Mouse (Mus musculus): ENCODE measurements around the gene Coa5. TPM values are rescaled to one million over a fixed set of nuclear protein-coding genes. Genes with fewer than 3 reads are reported as not detected.

Coa5 gene
- total RNA-seq, 4 experiments from 2014 or later, result 90.0 to 125 (median 111) TPM

GRCm38 (mm10) chr1:37430297-37430840, 466 bp upstream of the Coa5 start:
- DNase-seq, result no peak

DNA sequence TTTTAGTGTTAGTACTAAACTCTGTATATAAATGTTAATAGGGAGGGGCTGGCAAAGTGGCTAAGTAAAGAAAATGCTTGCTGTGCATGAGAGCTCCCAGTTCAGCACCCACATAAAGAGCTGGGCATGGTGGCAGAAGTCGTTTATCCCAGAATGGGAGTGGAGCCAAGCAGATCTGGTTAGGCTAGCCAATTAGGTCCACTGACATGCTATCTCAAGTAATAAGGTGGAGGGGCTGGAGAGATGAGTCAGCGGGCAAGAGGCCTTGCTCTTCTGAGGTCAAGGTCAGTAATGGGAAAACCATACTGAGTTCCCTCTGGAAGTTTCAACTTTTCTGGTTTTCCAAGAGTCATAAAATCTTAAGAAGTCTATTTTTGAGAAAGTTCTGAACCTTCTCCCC, 992 bp downstream of the Coa5 start:
- DNase-seq, result peak; percentile 37

GRCm38 (mm10) chr1:37427144-37427875, 2.6 kb downstream of the Coa5 start:
- no peak for DNase-seq

DNA sequence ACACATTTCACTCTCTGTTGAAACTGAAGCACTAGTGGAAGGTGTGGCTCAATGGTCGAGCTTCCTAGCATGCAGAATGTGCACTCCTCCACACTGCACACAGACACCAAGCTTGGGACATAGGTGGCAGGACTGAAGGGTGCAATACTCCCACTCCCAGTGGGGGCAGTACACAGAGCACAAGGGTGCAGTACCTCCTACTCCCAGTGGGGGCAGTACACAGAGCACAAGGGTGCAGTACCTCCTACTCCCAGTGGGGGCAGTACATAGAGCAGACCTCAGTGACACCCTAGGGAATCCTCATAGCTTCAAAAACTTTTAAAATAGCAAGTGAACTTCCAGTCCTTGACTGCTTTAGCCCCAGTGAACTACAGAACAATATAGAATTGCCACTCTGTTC, 10.5 kb downstream of the Coa5 start:
- DNase-seq, result peak; percentile 27

DNA sequence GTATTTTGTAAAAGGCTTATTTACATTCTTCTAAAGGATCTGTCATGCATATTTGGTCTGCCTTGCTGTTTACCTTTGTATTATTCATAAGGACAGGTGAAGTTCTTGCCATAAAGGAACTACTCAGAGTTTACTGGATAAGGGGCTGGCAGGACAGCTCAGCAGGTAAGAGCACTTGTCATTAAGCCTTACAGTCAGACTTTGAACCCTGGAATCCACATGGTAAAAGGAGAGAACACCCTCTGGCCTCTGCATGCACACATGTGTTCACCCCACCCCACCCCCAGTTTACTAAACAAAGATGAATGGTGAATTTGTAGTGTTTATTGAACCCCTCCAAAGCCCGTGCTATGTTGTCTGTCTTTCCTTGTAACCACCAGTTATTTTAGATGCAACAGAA, 14.5 kb downstream of the Coa5 start:
- DNase-seq, result no peak

- no peak for DNase-seq
Observed at GRCm38 (mm10) chr1:37409647-37410046, 20.3 kb downstream of the Coa5 start.

DNA sequence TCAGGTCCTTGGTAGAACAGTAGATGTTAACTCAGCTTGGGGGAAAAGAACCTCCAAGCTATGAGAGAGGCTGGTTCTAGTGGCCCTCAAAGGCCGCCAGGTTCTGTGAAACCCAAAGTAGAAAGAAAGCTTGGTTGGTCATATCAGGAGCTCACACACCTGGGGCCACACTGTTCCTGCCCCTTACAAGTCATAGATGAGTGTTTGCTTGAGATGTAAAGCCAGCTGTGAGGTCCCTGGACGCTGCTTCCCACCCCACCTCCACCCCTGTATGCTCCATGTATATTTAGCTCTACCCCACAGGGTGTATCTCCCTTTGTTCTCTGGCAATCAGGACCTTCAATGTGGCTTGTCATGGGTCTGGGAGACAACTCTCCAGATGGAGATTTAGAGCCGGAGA, 21.2 kb downstream of the Coa5 start:
- DNase-seq, result no peak

DNA sequence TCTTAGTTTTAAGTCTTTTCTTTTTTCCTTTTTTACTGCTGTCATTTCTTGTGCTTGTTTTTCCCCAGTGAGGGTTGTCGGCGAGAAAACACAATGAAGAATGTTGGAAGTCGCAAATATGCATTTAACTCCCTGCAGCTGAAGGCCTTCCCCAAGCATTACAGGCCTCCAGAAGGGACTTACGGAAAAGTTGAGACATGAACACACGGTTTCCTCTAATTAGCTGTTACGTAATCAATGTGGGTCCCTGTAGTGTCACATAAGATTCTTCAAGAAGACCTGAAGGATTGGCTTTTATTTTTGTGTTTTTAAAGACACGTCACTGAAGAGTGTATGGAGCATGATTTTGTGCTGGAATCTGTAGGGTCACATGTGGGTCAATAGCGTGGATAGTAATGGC, 21.8 kb downstream of the Coa5 start:
- no peak for DNase-seq

- DNase-seq, result no peak
Observed at GRCm38 (mm10) chr1:37407228-37407627, 22.7 kb downstream of the Coa5 start.

DNA sequence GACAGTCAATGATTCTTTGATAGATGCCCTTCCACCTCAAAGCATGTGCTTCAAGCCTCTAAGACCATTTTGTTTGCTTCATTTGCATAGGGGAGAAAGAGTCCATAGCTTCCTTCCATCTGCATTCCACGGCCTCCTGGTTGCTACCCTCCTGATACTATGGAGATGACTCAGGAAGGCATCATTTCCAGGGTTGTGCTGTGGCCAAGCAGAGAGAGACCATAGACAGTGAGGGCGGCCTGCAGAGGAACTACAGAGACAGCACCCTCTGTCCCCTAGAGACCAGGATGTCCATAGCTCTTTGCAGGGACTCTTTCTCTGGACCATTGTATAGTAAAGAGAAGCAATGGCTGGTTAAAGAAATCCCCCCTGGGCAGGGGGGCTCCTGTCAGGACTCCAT, 24.8 kb downstream of the Coa5 start:
- no peak for DNase-seq

DNA sequence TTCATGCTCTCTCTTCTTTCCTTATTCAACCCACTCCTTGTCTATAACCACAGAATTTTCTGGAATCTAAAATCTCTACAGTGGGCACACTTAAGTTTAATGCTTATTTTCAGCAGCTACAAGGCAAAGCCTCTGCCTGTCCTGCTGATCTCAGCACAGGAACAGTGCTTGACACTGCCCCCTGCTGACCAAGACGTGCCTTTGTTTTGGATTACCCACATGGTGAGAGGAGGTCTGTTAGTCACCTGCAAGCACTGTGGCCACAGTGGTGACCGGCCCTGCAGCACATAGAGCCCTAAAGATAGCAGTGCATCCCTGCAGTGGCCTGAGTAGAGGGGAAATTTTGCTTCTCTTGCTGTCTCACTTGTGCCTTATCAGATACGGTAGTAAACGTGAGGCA, 28.2 kb downstream of the Coa5 start:
- peak; percentile 36 for DNase-seq

DNA sequence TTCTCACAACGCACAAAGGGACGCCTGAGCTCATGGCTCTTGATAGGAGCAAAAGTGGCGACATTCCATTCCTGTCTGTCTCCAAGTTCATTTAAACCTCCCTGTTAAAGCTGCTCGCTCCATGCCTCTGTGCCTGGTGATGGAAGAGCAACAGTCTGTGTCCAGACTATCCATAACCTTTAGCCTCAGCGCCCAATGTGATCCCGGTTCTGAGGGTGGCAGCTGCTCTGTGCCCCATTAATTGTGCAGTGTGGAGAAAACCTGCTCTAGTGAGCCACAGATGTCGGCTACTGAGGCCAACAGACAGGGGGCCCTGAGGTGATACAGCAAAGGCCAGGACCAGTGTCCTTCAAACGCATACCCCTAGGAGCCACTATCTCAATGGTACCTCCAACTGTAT, 30.2 kb downstream of the Coa5 start:
- DNase-seq, result no peak

- no peak for DNase-seq
Observed at GRCm38 (mm10) chr1:37398961-37399360, 30.9 kb downstream of the Coa5 start.

DNA sequence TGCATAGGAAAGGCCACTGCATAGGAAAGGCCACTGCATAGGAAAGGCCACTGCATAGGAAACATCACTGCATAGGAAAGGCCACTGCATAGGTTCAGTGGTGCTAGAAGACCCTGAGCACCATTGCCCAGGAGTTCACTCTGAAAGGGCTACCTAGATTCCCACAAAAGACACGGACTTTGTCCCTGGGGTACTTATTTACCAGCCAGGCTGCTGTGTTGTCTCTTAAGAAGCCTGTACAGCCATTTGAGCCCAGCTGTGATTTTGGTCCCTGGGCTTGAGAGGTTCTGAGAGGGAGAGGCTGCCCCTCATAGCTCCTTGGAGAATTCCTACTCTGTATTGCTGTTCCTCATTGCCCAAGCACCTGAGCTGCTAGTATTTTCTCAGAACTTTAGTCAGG, 33.4 kb downstream of the Coa5 start:
- DNase-seq, result no peak

DNA sequence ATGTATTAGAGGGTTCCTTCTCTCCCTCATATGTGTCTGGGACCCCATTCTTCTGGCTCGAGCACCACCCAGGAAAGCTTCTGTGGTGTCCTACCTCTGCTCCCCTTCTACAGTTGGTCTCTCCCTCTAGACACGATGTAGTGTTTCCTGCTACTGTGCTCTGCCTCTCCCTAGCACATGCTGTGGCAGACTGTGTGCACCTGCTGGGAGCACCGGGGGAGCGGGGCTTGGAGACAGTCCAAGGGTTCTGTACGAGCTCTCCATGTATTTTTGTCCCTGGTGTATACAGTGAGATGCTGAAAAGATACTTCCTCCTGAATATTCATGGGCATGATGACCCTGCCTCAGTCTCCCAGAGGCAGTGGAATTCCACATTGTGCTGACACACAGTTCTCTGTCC, 36.7 kb downstream of the Coa5 start:
- no peak for DNase-seq

DNA sequence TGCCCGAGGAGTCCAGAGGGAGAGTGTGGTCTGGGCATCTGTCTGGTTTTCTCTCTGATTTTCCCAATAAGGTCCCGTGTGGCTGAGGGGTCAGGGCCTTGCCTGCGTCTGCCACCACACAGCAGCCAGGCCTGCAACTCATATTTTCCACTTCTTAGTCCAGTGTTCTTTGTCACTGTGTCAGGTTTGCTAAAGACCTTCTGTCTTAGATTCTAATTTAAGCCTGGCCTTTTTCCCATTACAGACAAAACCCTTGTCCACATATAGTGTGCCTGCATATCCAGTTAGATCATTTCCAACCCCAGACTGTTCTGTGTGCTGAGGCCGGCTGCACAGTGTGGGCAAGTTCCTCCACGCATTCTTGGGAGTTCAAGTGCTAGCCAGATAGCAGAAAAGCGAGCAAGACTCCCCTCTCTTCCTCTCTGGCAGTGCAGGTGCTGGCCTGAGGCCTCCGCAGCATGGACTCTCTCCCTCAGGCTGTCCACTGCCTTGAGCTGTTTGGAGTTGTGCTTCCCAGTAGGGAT, 43.4 kb downstream of the Coa5 start:
- DNase-seq, result no peak

DNA sequence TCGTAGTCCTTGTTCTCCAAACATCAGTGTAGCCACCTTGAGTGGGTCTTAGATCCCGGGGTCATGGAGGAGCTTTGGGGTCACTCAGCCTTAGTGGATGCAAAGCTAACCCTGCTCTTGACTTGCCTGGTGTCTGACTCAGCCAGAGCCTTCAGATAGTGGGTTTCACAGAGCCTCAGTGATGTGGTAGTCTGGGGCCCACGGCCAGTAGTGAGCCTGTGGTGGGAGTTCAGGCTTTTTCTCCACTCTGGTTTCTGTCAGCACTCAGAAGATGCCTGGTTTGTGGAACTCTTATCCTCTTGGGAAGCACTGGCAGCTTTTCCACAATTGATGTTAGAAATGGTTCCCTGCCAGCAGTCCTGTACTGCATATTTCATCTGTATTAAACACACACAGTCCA, 45.6 kb downstream of the Coa5 start:
- no peak for DNase-seq

- DNase-seq, result no peak
Observed at GRCm38 (mm10) chr1:37380913-37381312, 49.0 kb downstream of the Coa5 start.

DNA sequence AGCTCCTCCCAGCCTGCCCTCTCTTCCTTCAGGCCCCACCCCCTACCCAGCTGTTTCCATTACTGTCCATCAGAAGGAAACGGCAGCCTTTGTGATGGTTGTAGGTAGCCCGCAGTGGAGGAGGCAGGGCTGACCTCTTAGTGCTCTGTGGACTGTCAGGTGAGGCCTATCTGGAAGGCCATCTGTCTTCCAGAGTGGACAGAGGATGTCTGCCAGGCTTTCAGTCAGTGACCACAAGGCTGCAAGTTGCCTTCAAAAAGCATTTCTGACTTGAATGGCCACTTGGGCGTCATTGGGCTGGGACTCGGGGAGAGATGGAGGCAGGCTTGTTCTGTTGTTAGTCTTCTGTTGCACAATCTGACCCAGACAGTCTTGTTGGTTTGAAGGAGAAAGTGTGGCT, 50.4 kb downstream of the Coa5 start:
- no peak for DNase-seq

GRCm38 (mm10) chr1:37378095-37378494, 51.8 kb downstream of the Coa5 start:
- no peak for DNase-seq

DNA sequence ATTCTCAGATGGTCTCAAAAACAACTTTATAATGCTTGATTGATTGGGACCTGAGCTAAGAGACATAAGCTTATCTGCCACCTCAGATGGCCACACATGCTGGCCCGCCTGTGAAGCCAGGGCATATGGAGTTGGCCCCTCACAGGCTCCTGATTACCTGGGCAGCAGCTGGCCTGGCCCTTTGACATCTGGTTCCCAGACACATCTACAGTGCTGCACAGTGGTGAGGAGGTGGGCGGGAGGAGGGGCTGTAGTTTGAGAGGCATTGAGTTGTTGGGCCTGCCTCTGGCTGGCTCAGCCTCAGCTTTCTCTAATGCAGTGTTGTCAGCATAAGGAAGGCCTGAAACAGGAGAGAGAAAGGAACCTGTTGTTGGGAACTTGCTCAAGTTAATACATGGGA, 53.2 kb downstream of the Coa5 start:
- DNase-seq, result no peak

DNA sequence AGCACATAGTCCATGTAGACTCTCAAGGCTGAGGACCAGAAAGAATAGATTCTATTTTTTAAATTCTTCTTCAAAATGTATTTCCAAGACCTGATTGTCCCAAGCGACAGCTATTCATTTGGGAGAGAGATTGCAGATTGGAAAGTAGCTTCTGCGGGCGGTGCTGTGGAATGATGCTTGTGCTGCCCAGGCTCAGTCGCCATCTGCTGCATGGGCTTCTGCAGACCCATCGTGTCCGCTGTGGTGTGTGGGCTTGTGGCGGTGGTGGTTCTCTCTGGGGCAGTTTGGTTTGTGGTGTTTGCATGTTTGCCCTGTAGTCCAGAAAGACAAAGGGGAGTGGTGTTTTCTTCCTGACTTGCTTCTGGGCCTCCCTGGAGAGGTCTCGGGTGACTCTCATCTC, 53.7 kb downstream of the Coa5 start:
- no peak for DNase-seq

DNA sequence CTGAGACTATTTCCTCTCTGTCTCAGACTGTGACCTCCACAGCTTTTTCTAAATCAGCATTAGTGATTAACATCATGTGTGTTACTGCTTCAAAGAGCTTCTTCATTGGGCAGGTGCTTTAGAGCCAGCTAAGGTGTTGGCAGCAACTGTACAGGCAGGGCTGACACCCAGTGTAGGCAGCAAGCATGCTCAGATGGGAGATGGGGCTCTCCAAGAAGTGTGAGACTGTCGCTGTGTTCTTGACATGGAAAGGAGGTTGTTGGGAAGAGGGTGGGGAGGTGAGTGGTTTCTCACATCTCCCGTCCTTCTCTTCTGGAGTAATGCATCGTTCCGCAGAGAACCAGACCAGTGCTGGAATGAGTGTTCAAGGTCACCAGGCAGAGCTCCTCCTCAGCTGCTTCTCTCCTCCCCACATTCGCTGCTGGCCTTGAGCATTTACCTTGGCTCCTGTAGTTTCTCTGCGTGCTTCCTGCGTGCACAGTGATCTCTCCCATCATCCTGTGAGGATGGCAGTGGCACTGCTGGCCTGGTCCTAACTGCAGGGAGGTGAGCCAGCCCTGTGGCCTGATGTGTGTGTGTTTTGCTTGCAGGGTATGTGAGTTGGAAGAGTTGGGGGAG, 61.0 kb downstream of the Coa5 start:
- DNase-seq, result peak; percentile 24

- no peak for DNase-seq
Observed at GRCm38 (mm10) chr1:37368125-37368524, 61.8 kb downstream of the Coa5 start.

Measured in adrenal gland, adult 8-10 months (tissue).